Mouse (Mus musculus) cerebellum, adult 9-10 months (tissue): ENCODE data around the gene Shmt1.

Experiments
- DNase-seq: peaks from one replicate; pipeline ENCODE4 v3.0.0; 2022

Shmt1 gene

GRCm38 (mm10) chr11:60790472-60790871 lies 21.0 kb downstream of the Shmt1 start:
- no peak for DNase-seq

- DNase-seq: no peak
These were observed 23.9 kb downstream of the Shmt1 start for GRCm38 (mm10) chr11:60787595-60787994.

- no peak for DNase-seq
These were observed 27.2 kb downstream of the Shmt1 start for GRCm38 (mm10) chr11:60784179-60784922.

GRCm38 (mm10) chr11:60779673-60780189 lies 31.8 kb downstream of the Shmt1 start:
- DNase-seq: no peak

GRCm38 (mm10) chr11:60777801-60778370 lies 33.6 kb downstream of the Shmt1 start:
- no peak for DNase-seq

- peak; percentile 87 for DNase-seq
These were observed 34.4 kb downstream of the Shmt1 start, which contains the start of the genes Top3a and Smcr8 for GRCm38 (mm10) chr11:60776829-60777740. Gene Top3a (minus strand): TSS chr11:60777365. Gene Smcr8 (plus strand): TSS chr11:60777524.

- no peak for DNase-seq
These were observed 35.2 kb downstream of the Shmt1 start for GRCm38 (mm10) chr11:60776107-60776828.

- DNase-seq: no peak
These were observed 35.9 kb downstream of the Shmt1 start for GRCm38 (mm10) chr11:60775578-60775977.

GRCm38 (mm10) chr11:60774841-60775240 lies 36.7 kb downstream of the Shmt1 start:
- DNase-seq: no peak

- no peak for DNase-seq
These were observed 37.3 kb downstream of the Shmt1 start for GRCm38 (mm10) chr11:60774158-60774689.

- DNase-seq: no peak
These were observed 39.4 kb downstream of the Shmt1 start for GRCm38 (mm10) chr11:60772161-60772560.

GRCm38 (mm10) chr11:60770776-60771175 lies 40.7 kb downstream of the Shmt1 start:
- DNase-seq: no peak

- no peak for DNase-seq
These were observed 42.2 kb downstream of the Shmt1 start for GRCm38 (mm10) chr11:60769322-60769721.

- DNase-seq: no peak
These were observed 44.5 kb downstream of the Shmt1 start for GRCm38 (mm10) chr11:60766969-60767368.

GRCm38 (mm10) chr11:60761681-60762080 lies 49.8 kb downstream of the Shmt1 start:
- DNase-seq: no peak

- DNase-seq: no peak
These were observed 55.9 kb downstream of the Shmt1 start for GRCm38 (mm10) chr11:60755570-60755969.

- DNase-seq: no peak
These were observed 71.2 kb downstream of the Shmt1 start for GRCm38 (mm10) chr11:60740321-60740720.
